Mouse (Mus musculus): Measurements from ENCODE around the gene Cdk19. TPM values are rescaled to one million over a fixed set of nuclear protein-coding genes. Genes with fewer than 3 reads are reported as not detected.

The Cdk19 gene
- polyA plus RNA-seq, 1 experiment = 31.0 TPM

DNA sequence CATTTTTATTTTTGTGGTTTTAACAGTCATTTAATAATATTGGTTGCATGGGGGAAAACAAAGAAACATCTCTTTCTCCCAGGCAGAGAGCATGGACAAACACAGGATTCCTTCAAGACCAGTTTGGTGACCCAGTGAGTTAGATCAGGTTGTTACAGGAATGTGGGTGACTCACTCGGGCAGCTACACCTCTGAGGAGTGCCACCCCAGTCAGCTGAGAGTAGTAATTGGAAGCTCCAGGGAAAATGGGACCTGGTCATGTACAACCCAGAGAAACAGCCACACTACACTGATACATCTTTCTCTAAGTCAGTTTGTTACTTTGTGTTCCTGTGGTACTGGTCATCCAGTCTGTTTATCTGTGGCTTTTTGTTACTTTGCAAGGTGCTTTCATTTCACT lies 40.3 kb downstream of the Cdk19 start:
- DNase-seq = no peak
- Histone ChIP-seq H3K4me3 (ENCODE audit: control insufficient read depth, insufficient read depth, low read length) (no peak overlapping the region), H3K27ac (ENCODE audit: control insufficient read depth, insufficient read depth, low read length) (no peak overlapping the region), H3K27me3 (ENCODE audit: control insufficient read depth, insufficient read depth, low read length) (no peaks in the 10 kb centered on the region), H3K4me1 (replicated peaks; ENCODE audit: control insufficient read depth, insufficient read depth, low read length) (peaks cover 4% of the 10 kb centered on the region), H3K36me3 (ENCODE audit: control insufficient read depth, insufficient read depth, low read length) (no peaks in the 10 kb centered on the region)
- WGBS = 81% methylated on average over 1 of the region's 1 CpGs
- TF ChIP-seq CTCF (IDR thresholded peaks at IDR 0.05; ENCODE audit: borderline replicate concordance, control insufficient read depth, extremely low read depth, insufficient read depth, low read length, poor library complexity) (no peak), POLR2A (IDR thresholded peaks at IDR 0.05; ENCODE audit: control insufficient read depth, extremely low read depth, insufficient read depth, low read length, poor library complexity) (no peak)

DNA sequence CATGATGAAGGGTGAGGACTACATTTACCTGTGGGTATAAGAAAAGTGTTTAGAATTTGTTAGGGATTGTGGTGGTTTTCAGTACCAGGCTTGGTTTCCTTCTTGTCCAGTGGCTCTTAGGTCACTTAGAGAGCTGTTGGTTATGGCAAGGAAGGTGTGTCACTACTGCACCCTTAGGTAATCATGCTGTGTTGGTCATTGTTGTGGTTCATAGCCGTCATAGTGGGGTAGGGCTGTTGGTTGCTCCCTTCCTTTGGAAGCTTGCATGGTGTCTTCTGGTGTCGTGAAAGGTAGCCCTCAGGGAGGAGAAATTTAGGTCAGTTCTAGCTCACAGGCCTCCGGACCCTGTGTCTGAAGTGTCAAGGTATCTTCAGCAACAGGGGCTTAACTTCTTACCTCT lies 46.0 kb downstream of the Cdk19 start:
- Histone ChIP-seq H3K4me1 (replicated peaks; ENCODE audit: control insufficient read depth, insufficient read depth, low read length) (peaks cover 17% of the 10 kb centered on the region), H3K4me3 (ENCODE audit: control insufficient read depth, insufficient read depth, low read length) (no peak overlapping the region), H3K36me3 (ENCODE audit: control insufficient read depth, insufficient read depth, low read length) (no peaks in the 10 kb centered on the region; the same call in 1 of the 2 replicates), H3K27me3 (ENCODE audit: control insufficient read depth, insufficient read depth, low read length) (no peaks in the 10 kb centered on the region), H3K27ac (ENCODE audit: control insufficient read depth, insufficient read depth, low read length) (no peak overlapping the region)
- WGBS = 90% methylated on average over 3 of the region's 3 CpGs
- TF ChIP-seq CTCF (IDR thresholded peaks at IDR 0.05; ENCODE audit: borderline replicate concordance, control insufficient read depth, extremely low read depth, insufficient read depth, low read length, poor library complexity) = no peak
- no peak for TF ChIP-seq POLR2A (IDR thresholded peaks at IDR 0.05; ENCODE audit: control insufficient read depth, extremely low read depth, insufficient read depth, low read length, poor library complexity)
- DNase-seq = no peak

DNA sequence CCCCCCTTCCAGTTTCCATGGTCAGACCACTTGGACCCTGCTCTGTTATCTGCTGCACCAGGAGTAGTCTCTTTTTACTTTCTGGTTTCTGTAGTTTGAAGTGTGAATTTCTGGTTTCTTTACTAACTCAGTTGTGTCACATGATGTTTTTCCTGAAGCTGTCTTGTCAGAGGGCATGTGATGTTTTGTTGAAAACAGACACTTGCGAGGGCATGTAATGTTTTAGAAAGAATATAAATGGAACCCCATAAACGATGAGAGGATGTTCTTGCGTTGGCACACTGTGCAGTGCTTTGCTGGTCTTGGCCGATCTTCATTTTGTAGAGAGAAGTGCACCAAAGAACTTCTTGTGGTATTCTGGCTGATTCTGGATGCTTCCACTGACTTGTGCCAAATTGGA lies 46.8 kb downstream of the Cdk19 start:
- DNase-seq = no peak

DNA sequence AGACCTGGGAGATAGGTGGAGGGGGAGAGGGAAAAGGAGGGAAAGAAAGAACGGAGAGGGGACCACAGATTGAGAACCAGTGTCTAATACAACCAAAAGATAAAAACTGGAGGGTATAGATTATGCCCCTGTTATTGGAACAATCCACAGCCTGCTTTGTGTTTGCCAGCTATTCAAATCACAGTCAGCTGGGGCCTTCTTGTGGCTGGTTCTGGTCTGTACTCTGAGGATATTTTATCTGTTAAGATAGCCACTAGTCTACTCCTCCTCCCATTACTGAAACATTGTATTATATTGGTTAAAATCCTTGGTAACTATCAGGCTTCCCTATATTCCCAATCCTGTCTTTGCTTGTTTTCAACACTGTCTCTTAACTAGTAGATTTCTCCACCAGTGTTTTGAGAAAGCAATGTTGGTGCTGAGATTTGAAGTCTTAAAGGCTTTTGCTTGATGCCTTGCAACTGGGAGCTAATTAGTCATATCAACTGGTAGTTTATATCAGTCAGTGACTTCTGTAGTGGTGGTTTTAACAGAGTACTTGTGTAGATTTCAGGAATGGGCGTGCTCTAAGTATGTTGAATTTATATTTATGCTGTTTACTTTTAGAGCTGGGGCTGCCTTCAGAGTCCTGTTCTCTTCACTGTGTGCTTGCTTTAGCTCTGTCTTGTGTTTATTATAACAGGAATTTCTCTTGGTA lies 54.2 kb downstream of the Cdk19 start:
- no peak for DNase-seq
- no peak overlapping the region for H3K27ac ChIP-seq (ENCODE audit: control insufficient read depth, insufficient read depth, low read length)
- no peaks in the 10 kb centered on the region for H3K27me3 ChIP-seq (ENCODE audit: control insufficient read depth, insufficient read depth, low read length)
- H3K4me3 ChIP-seq (ENCODE audit: control insufficient read depth, insufficient read depth, low read length) = no peak overlapping the region
- 100% methylated on average over 2 of the region's 2 CpGs for WGBS
- 0 out of 2 replicates have a peak, but pooled peaks cover 7% of the 10 kb centered on the region for H3K4me1 ChIP-seq (replicated peaks; ENCODE audit: control insufficient read depth, insufficient read depth, low read length)
- H3K36me3 ChIP-seq (ENCODE audit: control insufficient read depth, insufficient read depth, low read length) = peaks cover 4% of the 10 kb centered on the region; the same call in 1 of the 2 replicates
- TF ChIP-seq POLR2A (IDR thresholded peaks at IDR 0.05; ENCODE audit: control insufficient read depth, extremely low read depth, insufficient read depth, low read length, poor library complexity) (no peak), CTCF (IDR thresholded peaks at IDR 0.05; ENCODE audit: borderline replicate concordance, control insufficient read depth, extremely low read depth, insufficient read depth, low read length, poor library complexity) (no peak)

More for the DNA sequence above, 46.8 kb downstream of the Cdk19 start:
- Histone ChIP-seq H3K4me1 (replicated peaks; ENCODE audit: control insufficient read depth, insufficient read depth, low read length) (peaks cover 20% of the 10 kb centered on the region), H3K4me3 (ENCODE audit: control insufficient read depth, insufficient read depth, low read length) (no peak overlapping the region), H3K36me3 (ENCODE audit: control insufficient read depth, insufficient read depth, low read length) (no peaks in the 10 kb centered on the region; the same call in 1 of the 2 replicates), H3K27me3 (ENCODE audit: control insufficient read depth, insufficient read depth, low read length) (no peaks in the 10 kb centered on the region), H3K27ac (ENCODE audit: control insufficient read depth, insufficient read depth, low read length) (peak overlapping the region; percentile 30; the same call in 1 of the 2 replicates)
- 88% methylated on average over 4 of the region's 4 CpGs for WGBS
- TF ChIP-seq CTCF (IDR thresholded peaks at IDR 0.05; ENCODE audit: borderline replicate concordance, control insufficient read depth, extremely low read depth, insufficient read depth, low read length, poor library complexity) (no peak), POLR2A (IDR thresholded peaks at IDR 0.05; ENCODE audit: control insufficient read depth, extremely low read depth, insufficient read depth, low read length, poor library complexity) (no peak)

DNA sequence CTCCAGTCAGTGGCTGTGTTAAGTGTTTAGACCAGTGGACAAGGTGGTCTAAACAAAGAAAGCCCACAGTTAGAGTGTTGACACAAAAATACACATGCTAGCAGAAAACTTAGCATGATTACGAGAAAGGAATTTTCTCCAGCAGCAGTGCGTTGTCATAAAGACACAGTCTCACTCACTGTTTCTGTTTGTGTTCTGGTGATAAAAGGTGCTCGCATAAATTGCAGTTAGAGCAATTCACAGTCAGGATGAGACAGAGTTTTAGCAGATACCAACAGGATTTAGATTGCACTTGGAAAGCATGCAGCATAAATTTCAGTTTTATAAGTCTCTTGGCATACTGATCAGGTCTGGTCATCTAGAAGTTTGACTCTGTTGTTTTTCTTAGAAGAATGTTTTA lies 59.5 kb downstream of the Cdk19 start:
- Histone ChIP-seq H3K4me3 (ENCODE audit: control insufficient read depth, insufficient read depth, low read length) (no peak overlapping the region), H3K27me3 (ENCODE audit: control insufficient read depth, insufficient read depth, low read length) (no peaks in the 10 kb centered on the region), H3K27ac (ENCODE audit: control insufficient read depth, insufficient read depth, low read length) (no peak overlapping the region), H3K4me1 (replicated peaks; ENCODE audit: control insufficient read depth, insufficient read depth, low read length) (peaks cover 9% of the 10 kb centered on the region), H3K36me3 (ENCODE audit: control insufficient read depth, insufficient read depth, low read length) (peaks cover 11% of the 10 kb centered on the region; the same call in 1 of the 2 replicates)
- no peak for TF ChIP-seq CTCF (IDR thresholded peaks at IDR 0.05; ENCODE audit: borderline replicate concordance, control insufficient read depth, extremely low read depth, insufficient read depth, low read length, poor library complexity)
- no peak for TF ChIP-seq POLR2A (IDR thresholded peaks at IDR 0.05; ENCODE audit: control insufficient read depth, extremely low read depth, insufficient read depth, low read length, poor library complexity)
- WGBS = 91% methylated on average over 3 of the region's 3 CpGs
- no peak for DNase-seq

DNA sequence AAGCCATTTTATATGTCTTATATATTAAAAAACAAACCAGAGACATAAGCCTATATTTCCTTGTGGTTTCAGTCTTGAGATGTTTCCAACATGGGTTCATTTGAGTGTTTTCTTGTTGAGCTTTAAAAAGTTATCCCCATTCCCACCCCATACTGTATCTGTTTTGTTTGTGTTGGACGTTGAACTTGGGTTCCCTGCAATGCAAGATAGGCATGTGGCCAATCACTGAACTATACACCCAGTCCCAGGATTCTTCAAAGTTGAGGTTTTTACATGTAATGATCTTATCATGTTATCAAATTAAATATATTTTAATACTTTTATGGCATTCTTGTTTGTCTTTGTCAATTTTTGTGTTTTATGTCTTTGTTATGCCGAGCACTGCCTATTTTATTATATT lies 60.0 kb downstream of the Cdk19 start:
- no peak for DNase-seq
- 97% methylated on average over 2 of the region's 2 CpGs for WGBS
- Histone ChIP-seq H3K4me3 (ENCODE audit: control insufficient read depth, insufficient read depth, low read length) (no peak overlapping the region), H3K36me3 (ENCODE audit: control insufficient read depth, insufficient read depth, low read length) (peaks cover 11% of the 10 kb centered on the region; the same call in 1 of the 2 replicates), H3K4me1 (replicated peaks; ENCODE audit: control insufficient read depth, insufficient read depth, low read length) (peaks cover 9% of the 10 kb centered on the region), H3K27ac (ENCODE audit: control insufficient read depth, insufficient read depth, low read length) (no peak overlapping the region), H3K27me3 (ENCODE audit: control insufficient read depth, insufficient read depth, low read length) (no peaks in the 10 kb centered on the region)
- TF ChIP-seq POLR2A (IDR thresholded peaks at IDR 0.05; ENCODE audit: control insufficient read depth, extremely low read depth, insufficient read depth, low read length, poor library complexity) = no peak
- no peak for TF ChIP-seq CTCF (IDR thresholded peaks at IDR 0.05; ENCODE audit: borderline replicate concordance, control insufficient read depth, extremely low read depth, insufficient read depth, low read length, poor library complexity)

All from thymus, adult 2 months (tissue).